ENCODE assay signal across 9 mouse cellular contexts in the genomic region with DNA sequence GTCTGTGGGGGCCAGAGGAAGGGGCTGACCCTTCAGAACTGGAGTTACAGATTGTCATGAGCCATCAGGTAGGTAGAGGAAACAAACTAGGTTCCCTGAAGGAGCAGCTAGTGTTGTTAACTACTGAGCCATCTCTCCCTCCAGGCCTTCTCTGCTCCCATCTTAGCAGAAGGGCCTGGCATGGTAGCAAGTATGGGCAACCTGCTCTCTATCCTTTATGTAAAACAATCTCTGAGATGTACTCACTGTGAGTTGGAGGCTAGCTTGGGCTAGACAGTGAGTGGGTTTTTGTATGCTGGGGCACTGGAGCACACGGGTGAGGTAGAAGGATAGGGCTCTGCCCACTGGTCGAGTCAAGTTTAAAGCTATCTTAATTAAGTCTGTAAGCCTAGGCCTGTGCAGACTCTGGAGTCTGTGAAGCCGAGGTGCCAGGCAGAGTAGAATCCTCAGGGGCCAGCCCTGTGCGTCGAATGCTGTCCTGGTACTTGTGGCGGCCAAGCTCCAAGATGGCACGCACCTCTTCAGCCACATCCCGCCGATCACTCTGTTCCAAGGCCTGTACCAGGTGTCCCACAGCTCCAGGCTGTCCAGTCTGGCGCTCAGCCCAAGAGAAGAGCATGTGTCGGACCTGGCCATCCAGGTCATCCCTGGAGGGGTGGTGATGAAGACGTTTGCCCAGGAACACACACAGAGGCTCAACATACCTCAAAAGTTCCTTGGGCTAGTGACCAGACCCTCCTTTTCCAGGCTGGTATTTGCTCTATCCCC. TPM values are rescaled to one million over a fixed set of nuclear protein-coding genes. Genes with fewer than 3 reads are reported as not detected.
DNase-seq lines count a peak whose midpoint lies in the region; ATAC-seq and TF ChIP-seq lines count a peak whose summit lies in the region.
"Had no signal": no experiment of that assay in that cellular context is flagged by ENCODE, and none has a peak within 500 bp of the region (broad histone marks: within the 10 kb centered on the region; RNA-seq: fewer than 3 reads in every experiment).

No protein-coding gene starts in this region.

- H3K9me3 ChIP-seq in midbrain, embryonic 11.5 days (ENCODE audit: control insufficient read depth, low read length) = no peaks in the 10 kb centered on the region
- H3K9me3 ChIP-seq: limb, embryonic 12.5 days had no signal

- no peak overlapping the region for H3K4me2 ChIP-seq in midbrain, embryonic 11.5 days

- H3K4me3 ChIP-seq in layer of hippocampus, adult 2 months = no peak overlapping the region
- no peak overlapping the region for H3K4me3 ChIP-seq in midbrain, embryonic 11.5 days (ENCODE audit: low read depth, low read length)

- H3K27ac ChIP-seq in layer of hippocampus, adult 2 months = peak overlapping the region; percentile 97
- no peak overlapping the region for H3K27ac ChIP-seq in midbrain, embryonic 11.5 days (ENCODE audit: low read depth, low read length)
- H3K27ac ChIP-seq: limb, embryonic 12.5 days had no signal

- H3K9ac ChIP-seq in midbrain, embryonic 11.5 days (ENCODE audit: low read length) = no peak overlapping the region

- no peaks in the 10 kb centered on the region for H3K27me3 ChIP-seq in midbrain, embryonic 11.5 days (ENCODE audit: control insufficient read depth, insufficient read depth, low read length)
- H3K27me3 ChIP-seq: limb, embryonic 12.5 days had no signal

- WGBS in midbrain, embryonic 11.5 days = 91% methylated on average over 12 of the region's 12 CpGs

- DNase-seq in cerebellum, postnatal 4 days (ENCODE audit: low spot score in 2 of 2) = no peak
- DNase-seq in layer of hippocampus, adult 2 months (ENCODE audit: low spot score in 2 of 2) = no peak
- no peak for DNase-seq in layer of hippocampus, adult 11-12 months (ENCODE audit: low spot score)
- DNase-seq in cerebellum, adult 8-10 months = peak; percentile 84
- peak; percentile 64 for DNase-seq in midbrain, embryonic 11.5 days (ENCODE audit: low spot score, missing footprints)
- DNase-seq in adrenal gland, postnatal 10 days = no peak
- DNase-seq in thymus, adult 18-20 months = no peak

- peak; percentile 15; the same call in 1 of the 2 replicates for ATAC-seq in cerebellum, adult (ENCODE audit: insufficient number of reproducible peaks, low FRiP score, low TSS enrichment)
- ATAC-seq in midbrain, embryonic 11.5 days (ENCODE audit: low FRiP score) = no peak

- H3K36me3 ChIP-seq in midbrain, embryonic 11.5 days (ENCODE audit: control insufficient read depth, insufficient read depth, low read length) = 0 out of 2 replicates have a peak, but pooled peaks cover 2% of the 10 kb centered on the region

- TF ChIP-seq CTCF in layer of hippocampus, adult 2 months (conservative IDR thresholded peaks at IDR 0.05) = no peak

- peaks cover 39% of the 10 kb centered on the region for H3K4me1 ChIP-seq in midbrain, embryonic 11.5 days (ENCODE audit: control insufficient read depth, insufficient read depth, low read length)

RNA-seq across cellular contexts. Expression of gene Slc25a22, which starts 0.7 kb away (rescaled TPM):
- 100 to 1,000 TPM; 338 to 343 TPM for total RNA-seq in layer of hippocampus, adult 2 months (2021)
- polyA plus RNA-seq in midbrain, embryonic 11.5 days (2014; fragmentation: Nextera tagmentation; extraction: Ambion mirVana) = 31.2 and 31.9 TPM in 2 replicates
- 10 to 100 TPM; 60.2 to 74.3 TPM for total RNA-seq in adrenal gland, postnatal 10 days (2021)

RNA-seq across cellular contexts. Expression of gene Pidd1, which starts 5.4 kb away (rescaled TPM):
- 1 to 10 TPM; 1.1 to 1.7 TPM for total RNA-seq in layer of hippocampus, adult 2 months (2021)
- polyA plus RNA-seq in midbrain, embryonic 11.5 days (2014; fragmentation: Nextera tagmentation; extraction: Ambion mirVana) = 7.4 and 7.8 TPM in 2 replicates
- 1 to 10 TPM; 2.4 to 7.3 TPM for total RNA-seq in adrenal gland, postnatal 10 days (2021)

RNA-seq across cellular contexts. Expression of gene Rplp2, which starts 8.8 kb away (rescaled TPM):
- 100 to 1,000 TPM; 548 to 575 TPM for total RNA-seq in layer of hippocampus, adult 2 months (2021)
- polyA plus RNA-seq in midbrain, embryonic 11.5 days (2014; fragmentation: Nextera tagmentation; extraction: Ambion mirVana) = 891 and 959 TPM in 2 replicates
- total RNA-seq in adrenal gland, postnatal 10 days (2021) = 1,000 to 10,000 TPM; 1,282 to 1,421 TPM

RNA-seq across cellular contexts. Expression of gene Cend1, which starts 9.1 kb away (rescaled TPM):
- total RNA-seq in layer of hippocampus, adult 2 months (2021) = 100 to 1,000 TPM; 251 to 263 TPM
- polyA plus RNA-seq in midbrain, embryonic 11.5 days (2014; fragmentation: Nextera tagmentation; extraction: Ambion mirVana) = 5.8 and 5.9 TPM in 2 replicates
- 1 to 10 TPM; 2.5 to 6.4 TPM for total RNA-seq in adrenal gland, postnatal 10 days (2021)

RNA-seq across cellular contexts. Expression of gene Pnpla2, which starts 16.6 kb away (rescaled TPM):
- 10 to 100 TPM; 25.1 to 28.3 TPM for total RNA-seq in layer of hippocampus, adult 2 months (2021)
- 12.7 and 14.0 TPM in 2 replicates for polyA plus RNA-seq in midbrain, embryonic 11.5 days (2014; fragmentation: Nextera tagmentation; extraction: Ambion mirVana)
- total RNA-seq in adrenal gland, postnatal 10 days (2021) = 1,000 to 10,000 TPM; 1,181 to 1,292 TPM

Comparison
In these comparisons a context has a peak if more than half of its experiments do, and no peak if none do; other contexts are left out.
1. DNase-seq: peak in cerebellum, adult 8-10 months (single experiment) and midbrain, embryonic 11.5 days (single experiment); none in cerebellum, postnatal 4 days (0 of 2), layer of hippocampus, adult 2 months (0 of 2), layer of hippocampus, adult 11-12 months (single experiment), adrenal gland, postnatal 10 days (single experiment) and thymus, adult 18-20 months (0 of 2).
2. RNA of gene Slc25a22, which starts 0.7 kb away (total RNA-seq): 338 to 343 TPM in layer of hippocampus, adult 2 months; 60.2 to 74.3 TPM in adrenal gland, postnatal 10 days; every median in the first group is over 4 times any median in the second.